Mouse (Mus musculus) stomach, embryonic 15.5 days (tissue): ENCODE data around the gene Ldlrap1. TPM values are rescaled to one million over a fixed set of nuclear protein-coding genes. Genes with fewer than 3 reads are reported as not detected.

ENCODE experiments used
- ATAC-seq: fragments of 200-750 bp; cut with Nextera tagmentation; 2 replicates; pipeline ENCODE4 v1.8.0; 2017; ENCODE audit warnings: low read depth, moderate number of reproducible peaks, moderate TSS enrichment; ENCODE audit not compliant: insufficient read depth, low FRiP score
- H3K27ac ChIP-seq: fragments of 300-500 bp; sonication (generic); 2 replicates; pipeline ENCODE4 v1.5.1; 2015; ENCODE audit warnings: mild to moderate bottlenecking, inconsistent platforms
- H3K27me3 ChIP-seq: fragments of 300-500 bp; sonication (generic); replicated peaks from 2 replicates; pipeline ENCODE4 v1.6.1; 2015; ENCODE audit warnings: inconsistent platforms
- H3K36me3 ChIP-seq: fragments of 300-500 bp; sonication (generic); 2 replicates; pipeline ENCODE4 v1.6.1; 2015; ENCODE audit warnings: inconsistent platforms
- H3K4me1 ChIP-seq: fragments of 300-500 bp; sonication (generic); 2 replicates; pipeline ENCODE4 v1.6.1; 2015; ENCODE audit warnings: inconsistent platforms
- H3K4me2 ChIP-seq: fragments of 300-500 bp; sonication (generic); 2 replicates; pipeline ENCODE4 v1.6.1; 2015; ENCODE audit warnings: mild to moderate bottlenecking, inconsistent platforms
- H3K4me3 ChIP-seq: fragments of 300-500 bp; sonication (generic); replicated peaks from 2 replicates; pipeline ENCODE4 v1.5.1; 2015; ENCODE audit warnings: inconsistent platforms
- H3K9ac ChIP-seq: fragments of 300-500 bp; sonication (generic); 2 replicates; pipeline ENCODE4 v1.6.1; 2015; ENCODE audit warnings: inconsistent platforms
- H3K9me3 ChIP-seq: fragments of 300-500 bp; sonication (generic); 2 replicates; pipeline ENCODE4 v1.6.1; 2016; ENCODE audit warnings: inconsistent platforms
- WGBS: fragments of 180-500 bp; shearing (Covaris S2); methylation state at CpG from one replicate; pipeline ENCODE4 v1.1.7; 2015; 5-methylcytosine and 5-hydroxymethylcytosine counted together
- polyA plus RNA-seq: library from polyadenylated mRNA; unstranded; fragments of >200 nt; fragmentation: Nextera tagmentation; extraction: Ambion mirVana; gene quantifications from 2 replicates; pipeline ENCODE4 v1.2.1, GENCODE M21; 2015

Gene Ldlrap1
- polyA plus RNA-seq = 19.6 and 20.8 TPM in 2 replicates

DNA sequence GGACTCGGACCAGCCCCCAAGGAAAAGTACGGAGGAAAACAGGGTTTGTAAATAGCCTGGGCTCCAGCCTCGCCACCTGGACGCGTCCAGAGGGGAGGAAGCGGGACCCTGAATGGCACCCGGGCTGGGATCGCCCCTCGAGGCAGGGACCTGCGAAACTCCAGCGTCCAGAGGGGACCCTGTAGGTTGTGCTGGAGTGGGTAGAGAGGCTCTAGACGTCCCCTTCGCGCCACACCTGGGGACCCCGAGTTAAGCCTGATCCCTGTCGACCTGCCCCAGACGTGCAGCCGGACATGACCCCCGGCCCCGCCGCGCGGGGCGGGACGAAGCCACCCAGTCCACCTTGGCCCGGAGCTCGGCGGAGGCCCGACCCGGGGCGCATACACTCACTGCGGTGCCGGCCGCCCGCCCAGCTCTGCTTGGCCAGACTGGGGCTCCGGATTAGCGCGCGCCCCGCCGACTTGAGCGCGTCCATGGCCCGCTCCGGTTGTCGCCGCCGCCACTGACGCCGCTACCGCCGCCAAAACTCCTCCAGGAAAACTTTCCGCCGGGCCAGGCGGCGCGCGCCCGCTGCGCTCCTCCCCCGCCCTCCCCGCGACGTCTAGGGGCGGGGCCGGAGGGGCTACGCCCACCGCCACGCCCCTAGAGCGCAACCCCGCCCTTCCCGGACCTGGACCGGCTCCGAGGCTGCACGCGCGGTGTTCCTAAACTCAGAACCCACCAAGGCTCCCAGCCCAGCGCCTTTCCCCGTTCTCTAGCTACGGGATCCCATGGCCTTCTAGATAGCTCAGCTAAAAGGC, at the start of gene Ldlrap1:
Gene Ldlrap1 (minus strand): TSS at position 599 of the 800 bp plus-strand sequence.
- Histone ChIP-seq H3K27ac (peak within 1 kb of the TSS; percentile 65), H3K4me3 (peak within 1 kb of the TSS; percentile 77), H3K36me3 (no peaks in the 10 kb centered on the region), H3K27me3 (no peaks in the 10 kb centered on the region), H3K9ac (peak within 1 kb of the TSS; percentile 87), H3K4me1 (peaks cover 41% of the 10 kb centered on the region), H3K9me3 (no peaks in the 10 kb centered on the region), H3K4me2 (peak within 1 kb of the TSS; percentile 95)
- WGBS = under 1% methylated on average over 72 of the region's 80 CpGs
- ATAC-seq = peak; percentile 69

DNA sequence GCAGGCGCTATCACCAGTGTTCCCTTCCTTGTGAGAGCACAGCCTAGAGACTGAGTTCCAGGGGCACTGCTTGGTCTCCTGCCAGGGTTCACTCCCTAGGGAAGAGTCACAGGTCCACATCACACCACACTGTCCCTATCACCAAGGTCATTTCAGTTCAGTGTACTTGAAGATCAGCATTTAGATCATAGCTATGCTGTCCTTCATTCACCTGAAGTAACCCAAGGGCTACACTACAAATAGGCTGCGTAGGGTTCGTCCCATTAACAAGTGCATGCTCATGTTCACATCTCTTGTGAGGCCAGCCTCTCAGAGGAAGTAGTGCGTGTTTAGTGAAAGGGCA, 46.4 kb upstream of the Ldlrap1 start:
- Histone ChIP-seq H3K4me3 (no peak overlapping the region), H3K27me3 (no peaks in the 10 kb centered on the region), H3K4me1 (no peaks in the 10 kb centered on the region), H3K4me2 (no peak overlapping the region), H3K9me3 (no peaks in the 10 kb centered on the region), H3K9ac (no peak overlapping the region), H3K36me3 (peaks cover 9% of the 10 kb centered on the region), H3K27ac (no peak overlapping the region)
- 85% methylated on average over 4 of the region's 4 CpGs for WGBS
- no peak for ATAC-seq

- Histone ChIP-seq H3K36me3 (peaks cover 9% of the 10 kb centered on the region), H3K9me3 (no peaks in the 10 kb centered on the region), H3K4me1 (no peaks in the 10 kb centered on the region), H3K4me3 (no peak overlapping the region), H3K27ac (no peak overlapping the region), H3K4me2 (no peak overlapping the region), H3K27me3 (no peaks in the 10 kb centered on the region), H3K9ac (no peak overlapping the region)
- 88% methylated on average over 17 of the region's 17 CpGs for WGBS
- no peak for ATAC-seq
These were observed 45.8 kb upstream of the Ldlrap1 start for GRCm38 (mm10) chr4:134813406-134814228.

DNA sequence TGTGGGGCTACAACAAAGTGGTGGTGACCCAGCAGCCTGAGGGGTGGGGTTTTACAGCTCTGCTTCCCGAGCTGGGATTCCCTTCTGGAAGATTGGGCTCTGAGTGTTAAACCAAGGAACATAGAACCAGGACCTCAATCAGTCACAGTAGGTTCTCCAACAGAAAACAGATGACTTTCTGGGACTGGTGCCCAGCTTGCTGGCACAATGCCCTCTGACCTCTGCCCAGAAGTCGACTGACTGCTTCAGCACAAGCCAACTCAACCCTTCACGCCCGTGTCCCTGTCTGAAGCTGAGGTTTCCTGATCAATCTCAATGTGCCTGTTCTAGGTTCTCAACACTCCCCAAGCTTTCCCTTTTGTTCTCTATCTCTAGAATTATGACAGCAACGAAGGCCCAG, 36.9 kb upstream of the Ldlrap1 start:
- Histone ChIP-seq H3K9ac (no peak overlapping the region), H3K27ac (no peak overlapping the region), H3K4me1 (0 out of 2 replicates have a peak, but pooled peaks cover 3% of the 10 kb centered on the region), H3K4me3 (no peak overlapping the region), H3K27me3 (no peaks in the 10 kb centered on the region), H3K4me2 (no peak overlapping the region), H3K9me3 (no peaks in the 10 kb centered on the region), H3K36me3 (peaks cover 41% of the 10 kb centered on the region)
- WGBS = 62% methylated on average over 5 of the region's 5 CpGs
- ATAC-seq = no peak

DNA sequence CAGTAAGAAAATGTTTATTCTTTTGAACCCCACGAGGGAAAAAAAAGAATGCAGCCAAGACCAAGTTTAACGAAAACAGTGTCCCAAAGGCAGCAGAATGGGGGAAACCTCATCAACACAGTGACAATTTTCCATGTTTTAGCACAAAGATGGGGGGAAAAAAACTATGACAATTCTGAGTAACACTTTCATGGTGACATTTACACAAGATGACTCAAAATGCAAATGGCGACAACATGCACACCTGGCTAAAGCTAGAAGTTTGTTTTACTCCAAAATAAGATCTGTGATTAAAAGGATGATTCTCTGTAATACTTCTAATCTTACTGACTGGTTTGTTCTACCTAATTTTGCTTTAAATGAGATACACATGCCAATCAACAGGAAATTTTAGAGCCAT, 34.9 kb upstream of the Ldlrap1 start:
- no peak overlapping the region for H3K4me3 ChIP-seq
- H3K9ac ChIP-seq = no peak overlapping the region
- H3K4me2 ChIP-seq = no peak overlapping the region
- WGBS = 78% methylated on average over 3 of the region's 3 CpGs
- no peak for ATAC-seq
- no peaks in the 10 kb centered on the region for H3K27me3 ChIP-seq
- H3K36me3 ChIP-seq = peaks cover 38% of the 10 kb centered on the region
- H3K27ac ChIP-seq = no peak overlapping the region
- 0 out of 2 replicates have a peak, but pooled peaks cover 3% of the 10 kb centered on the region for H3K4me1 ChIP-seq
- H3K9me3 ChIP-seq = no peaks in the 10 kb centered on the region

DNA sequence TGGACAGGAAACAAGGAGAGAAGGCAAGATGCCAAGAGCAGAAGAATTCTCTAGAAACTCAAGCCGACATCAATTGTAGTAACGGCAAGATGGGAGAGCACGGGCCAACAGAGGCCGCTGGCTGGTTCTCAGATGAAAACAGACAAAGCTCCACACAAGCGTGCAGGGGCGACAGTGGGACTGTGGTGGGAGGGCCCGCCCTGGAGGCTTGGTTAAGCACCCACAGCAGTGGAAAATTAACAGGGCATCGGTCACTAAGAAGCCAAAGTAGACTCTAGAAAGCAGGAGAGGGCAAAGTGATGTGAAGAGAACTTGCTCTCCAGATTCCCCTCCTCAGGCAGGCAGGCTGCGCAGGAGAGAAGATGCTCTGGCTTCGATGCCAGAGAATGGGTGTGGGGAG, 34.3 kb upstream of the Ldlrap1 start:
- WGBS = 87% methylated on average over 10 of the region's 10 CpGs
- Histone ChIP-seq H3K36me3 (peaks cover 38% of the 10 kb centered on the region), H3K4me1 (0 out of 2 replicates have a peak, but pooled peaks cover 3% of the 10 kb centered on the region), H3K4me3 (no peak overlapping the region), H3K9ac (no peak overlapping the region), H3K4me2 (no peak overlapping the region), H3K27ac (no peak overlapping the region), H3K9me3 (no peaks in the 10 kb centered on the region), H3K27me3 (no peaks in the 10 kb centered on the region)
- ATAC-seq = no peak

- 76% methylated on average over 10 of the region's 10 CpGs for WGBS
- H3K4me1 ChIP-seq = 0 out of 2 replicates have a peak, but pooled peaks cover 3% of the 10 kb centered on the region
- H3K9me3 ChIP-seq = no peaks in the 10 kb centered on the region
- no peaks in the 10 kb centered on the region for H3K27me3 ChIP-seq
- H3K9ac ChIP-seq = no peak overlapping the region
- H3K27ac ChIP-seq = no peak overlapping the region
- peaks cover 29% of the 10 kb centered on the region for H3K36me3 ChIP-seq
- no peak overlapping the region for H3K4me3 ChIP-seq
- H3K4me2 ChIP-seq = no peak overlapping the region
- ATAC-seq = no peak
These were observed 32.9 kb upstream of the Ldlrap1 start for GRCm38 (mm10) chr4:134800693-134801092.

GRCm38 (mm10) chr4:134800098-134800497, 32.3 kb upstream of the Ldlrap1 start:
- WGBS = 62% methylated on average over 8 of the region's 8 CpGs
- no peaks in the 10 kb centered on the region for H3K27me3 ChIP-seq

DNA sequence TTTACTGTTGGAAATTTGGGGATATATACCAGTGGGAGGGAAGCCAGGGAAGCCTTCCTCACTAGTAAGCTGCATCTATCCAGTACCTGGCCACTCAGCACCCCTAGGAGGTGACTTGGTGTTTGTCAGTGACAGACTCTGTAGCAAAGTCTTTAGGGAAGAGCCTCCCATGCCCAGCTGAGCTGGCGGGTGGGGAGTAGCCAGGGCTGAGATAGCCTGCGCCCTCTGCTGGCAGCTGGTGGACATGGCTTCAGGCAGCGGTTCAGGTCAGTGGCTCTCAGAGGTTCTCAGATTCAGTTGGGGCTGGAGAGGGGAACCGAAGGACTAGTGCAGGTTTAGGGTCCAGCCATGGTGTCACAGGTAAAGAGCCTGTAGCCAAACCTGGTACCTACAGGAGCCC, 31.4 kb upstream of the Ldlrap1 start:
- no peak overlapping the region for H3K9ac ChIP-seq
- no peak overlapping the region for H3K4me3 ChIP-seq
- peak; percentile 68; the same call in 1 of the 2 replicates for ATAC-seq
- H3K4me2 ChIP-seq = no peak overlapping the region
- H3K9me3 ChIP-seq = no peaks in the 10 kb centered on the region
- 5% methylated on average over 4 of the region's 4 CpGs for WGBS
- H3K36me3 ChIP-seq = peaks cover 17% of the 10 kb centered on the region; the same call in 1 of the 2 replicates
- no peak overlapping the region for H3K27ac ChIP-seq
- no peaks in the 10 kb centered on the region for H3K27me3 ChIP-seq
- H3K4me1 ChIP-seq = no peaks in the 10 kb centered on the region

More at GRCm38 (mm10) chr4:134800098-134800497, 32.3 kb upstream of the Ldlrap1 start:
- no peak overlapping the region for H3K9ac ChIP-seq
- H3K27ac ChIP-seq = no peak overlapping the region
- no peak for ATAC-seq
- no peak overlapping the region for H3K4me2 ChIP-seq
- H3K36me3 ChIP-seq = peaks cover 25% of the 10 kb centered on the region
- H3K4me1 ChIP-seq = 0 out of 2 replicates have a peak, but pooled peaks cover 1% of the 10 kb centered on the region
- no peaks in the 10 kb centered on the region for H3K9me3 ChIP-seq
- no peak overlapping the region for H3K4me3 ChIP-seq

DNA sequence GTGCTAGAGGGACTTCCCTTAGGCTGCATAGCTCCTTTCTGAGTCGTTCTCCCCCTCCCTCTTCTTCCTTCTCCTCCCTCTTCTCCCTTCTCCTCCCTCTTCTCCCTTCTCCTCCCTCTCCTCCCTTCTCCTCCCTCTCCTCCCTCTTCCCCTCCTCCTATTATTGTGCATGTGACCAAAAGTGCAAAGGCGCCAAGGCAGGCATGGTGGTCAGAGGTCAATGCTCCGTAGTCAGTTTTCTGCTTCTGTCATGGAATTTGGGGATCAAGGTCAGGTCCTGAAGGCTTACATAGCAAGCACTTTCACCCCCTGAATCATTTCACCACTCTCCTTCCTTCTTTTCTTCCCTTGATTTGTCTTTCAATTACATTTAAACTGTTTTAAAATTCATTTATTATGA, 31.0 kb upstream of the Ldlrap1 start:
- H3K4me1 ChIP-seq = no peaks in the 10 kb centered on the region
- H3K4me2 ChIP-seq = no peak overlapping the region
- H3K4me3 ChIP-seq = no peak overlapping the region
- no peaks in the 10 kb centered on the region for H3K27me3 ChIP-seq
- 43% methylated on average over 3 of the region's 3 CpGs for WGBS
- H3K9ac ChIP-seq = no peak overlapping the region
- no peak for ATAC-seq
- H3K36me3 ChIP-seq = peaks cover 14% of the 10 kb centered on the region; the same call in 1 of the 2 replicates
- no peak overlapping the region for H3K27ac ChIP-seq
- no peaks in the 10 kb centered on the region for H3K9me3 ChIP-seq

DNA sequence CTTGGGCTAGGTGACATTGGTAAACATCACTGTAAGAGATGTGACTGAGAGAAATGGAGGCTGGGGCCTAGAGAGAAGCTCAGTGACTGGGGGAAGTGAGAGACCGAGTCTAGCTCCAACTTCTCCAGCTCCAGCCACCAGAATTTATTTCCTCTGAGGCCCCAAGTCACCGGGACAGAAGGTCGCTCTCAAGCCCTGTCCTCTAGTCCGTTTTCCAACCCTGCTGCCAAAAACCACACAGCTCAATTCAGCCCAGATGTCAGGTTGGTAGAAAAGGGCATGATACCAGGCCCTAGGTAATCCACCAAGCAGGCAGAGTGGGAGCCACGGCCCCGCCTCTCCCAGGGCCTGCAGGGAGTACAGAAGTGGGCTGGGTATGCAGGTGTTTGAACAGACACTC, 29.8 kb upstream of the Ldlrap1 start:
- Histone ChIP-seq H3K9ac (no peak overlapping the region), H3K36me3 (peaks cover 8% of the 10 kb centered on the region; the same call in 1 of the 2 replicates), H3K27me3 (no peaks in the 10 kb centered on the region), H3K9me3 (no peaks in the 10 kb centered on the region), H3K27ac (no peak overlapping the region), H3K4me3 (no peak overlapping the region), H3K4me2 (no peak overlapping the region), H3K4me1 (no peaks in the 10 kb centered on the region)
- no peak for ATAC-seq
- 72% methylated on average over 6 of the region's 6 CpGs for WGBS
